Mouse (Mus musculus) G1E (cell line): ENCODE results near the gene Rnf157.

Experiments
- CTCF ChIP-seq: IDR thresholded peaks from 2 replicates; pipeline ENCODE4 v1.5.1; 2012; ENCODE audit warnings: low read depth, low read length, inconsistent platforms, mixed read lengths
- GATA1 ChIP-seq: IDR thresholded peaks from 2 replicates; pipeline ENCODE4 v1.6.1; 2012; ENCODE audit warnings: borderline replicate concordance, low read length, inconsistent platforms, mixed read lengths
- GATA2 ChIP-seq: IDR thresholded peaks from 2 replicates; pipeline ENCODE4 v1.6.1; 2012; ENCODE audit warnings: low read depth, low read length, inconsistent platforms, borderline replicate concordance
- POLR2AphosphoS5 ChIP-seq: IDR thresholded peaks from 2 replicates; pipeline ENCODE4 v1.6.1; 2012; ENCODE audit warnings: low read depth, low read length, inconsistent platforms; ENCODE audit not compliant: insufficient replicate concordance

GRCm38 (mm10) chr11:116423214-116423613 is 10.4 kb upstream of the Rnf157 start:
- TF ChIP-seq CTCF = no peak
- no peak for TF ChIP-seq POLR2AphosphoS5
- no peak for TF ChIP-seq GATA2
- TF ChIP-seq GATA1 = no peak
